Mouse (Mus musculus) gastrocnemius, adult 18-20 months (tissue): ENCODE data around the gene Hook1. TPM values are rescaled to one million over a fixed set of nuclear protein-coding genes. Genes with fewer than 3 reads are reported as not detected.

Source experiments
- total RNA-seq, 2 experiments: library from RNA; stranded (reverse); gene quantifications; 2 replicates each; pipeline ENCODE4 v1.2.3; 2021

The Hook1 gene
- total RNA-seq, 2 experiments from 2014 or later, result 23.1 to 29.2 TPM

Other genes starting within 250 kb of the Hook1 start
- not detected for gene Cyp2j13, start 110.3 kb downstream of the Hook1 start, total RNA-seq
- not detected for gene Cyp2j12, start 173.9 kb downstream of the Hook1 start, total RNA-seq